ENCODE assay signal across 24 mouse cellular contexts in the genomic region with DNA sequence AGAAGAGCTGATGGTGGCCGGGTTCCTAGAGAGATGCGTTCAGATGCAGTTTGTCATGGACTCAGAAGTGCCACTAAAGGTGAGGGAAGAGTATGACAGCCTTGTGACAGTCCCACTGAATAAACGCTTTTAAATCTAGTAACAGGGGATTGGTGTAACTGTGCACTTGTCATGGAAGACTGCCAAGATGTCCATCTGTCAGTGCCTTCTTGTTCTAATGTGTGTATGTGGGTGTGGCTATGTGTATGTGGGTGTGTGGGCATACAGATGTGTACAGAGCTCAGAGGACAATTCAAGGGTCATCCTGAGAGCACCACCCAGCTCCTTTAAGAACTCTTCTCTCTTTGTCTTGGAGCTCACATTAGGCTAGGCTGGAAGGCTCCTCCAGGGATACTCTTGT. TPM values are rescaled to one million over a fixed set of nuclear protein-coding genes. Genes with fewer than 3 reads are reported as not detected.
A peak's percentile ranks its signal among the peaks of the same experiment; 100 is the strongest.
DNase-seq lines count a peak whose midpoint lies in the region; ATAC-seq lines count a peak whose summit lies in the region.
"Had no signal": no experiment of that assay in that cellular context is flagged by ENCODE, and none has a peak within 500 bp of the region (broad histone marks: within the 10 kb centered on the region; RNA-seq: fewer than 3 reads in every experiment).

No protein-coding gene starts in this region.

- H3K27ac ChIP-seq in hindbrain, embryonic 13.5 days, result no peak overlapping the region
- H3K27ac ChIP-seq in hindbrain, embryonic 14.5 days, result no peak overlapping the region
- no peak overlapping the region for H3K27ac ChIP-seq in neural tube, embryonic 14.5 days (ENCODE audit: low read depth, low read length)
- H3K27ac ChIP-seq: embryonic facial prominence, embryonic 10.5 days; gastrocnemius, adult 2 months; heart, embryonic 13.5 days; neural tube, embryonic 15.5 days; stomach, postnatal 0 days had no signal

- 75% methylated on average over 3 of the region's 3 CpGs for WGBS in hindbrain, embryonic 13.5 days
- WGBS in hindbrain, embryonic 14.5 days, result 72% methylated on average over 3 of the region's 3 CpGs
- WGBS in neural tube, embryonic 14.5 days, result 76% methylated on average over 3 of the region's 3 CpGs

- H3K9me3 ChIP-seq in hindbrain, embryonic 13.5 days, result no peaks in the 10 kb centered on the region
- no peaks in the 10 kb centered on the region for H3K9me3 ChIP-seq in hindbrain, embryonic 14.5 days (ENCODE audit: control insufficient read depth, low read length)
- no peaks in the 10 kb centered on the region for H3K9me3 ChIP-seq in neural tube, embryonic 14.5 days (ENCODE audit: control insufficient read depth, low read length)
- H3K9me3 ChIP-seq: embryonic facial prominence, embryonic 10.5 days; heart, embryonic 13.5 days; neural tube, embryonic 15.5 days had no signal

- no peak overlapping the region for H3K9ac ChIP-seq in hindbrain, embryonic 13.5 days
- H3K9ac ChIP-seq in hindbrain, embryonic 14.5 days, result no peak overlapping the region
- H3K9ac ChIP-seq in neural tube, embryonic 14.5 days (replicated peaks; ENCODE audit: low read depth, low read length), result no peak overlapping the region
- H3K9ac ChIP-seq: heart, embryonic 13.5 days; neural tube, embryonic 15.5 days had no signal

- ATAC-seq in hindbrain, embryonic 13.5 days (ENCODE audit: low FRiP score), result peak; percentile 29; the same call in 1 of the 2 replicates
- no peak; the same call in 1 of the 2 replicates for ATAC-seq in hindbrain, embryonic 14.5 days (ENCODE audit: low FRiP score)
- peak; percentile 18; the same call in 1 of the 2 replicates for ATAC-seq in neural tube, embryonic 14.5 days (ENCODE audit: low read depth)
- ATAC-seq in megakaryocyte-erythroid progenitor cell, adult 5-6 weeks (replicated peaks; ENCODE audit: low FRiP score, low TSS enrichment, poor library complexity, severe bottlenecking), result peak; percentile 36; the same call in 1 of the 2 replicates

- H3K36me3 ChIP-seq in hindbrain, embryonic 13.5 days, result no peaks in the 10 kb centered on the region
- H3K36me3 ChIP-seq in hindbrain, embryonic 14.5 days (replicated peaks; ENCODE audit: control insufficient read depth, insufficient read depth), result no peaks in the 10 kb centered on the region
- no peaks in the 10 kb centered on the region for H3K36me3 ChIP-seq in neural tube, embryonic 14.5 days (ENCODE audit: control insufficient read depth, insufficient read depth, low read length)
- H3K36me3 ChIP-seq: embryonic facial prominence, embryonic 10.5 days; heart, embryonic 13.5 days; neural tube, embryonic 15.5 days had no signal

- H3K4me3 ChIP-seq in hindbrain, embryonic 13.5 days, result no peak overlapping the region
- H3K4me3 ChIP-seq in hindbrain, embryonic 14.5 days (replicated peaks; ENCODE audit: low read length), result no peak overlapping the region
- H3K4me3 ChIP-seq in neural tube, embryonic 14.5 days (ENCODE audit: low read depth, low read length), result no peak overlapping the region
- H3K4me3 ChIP-seq: gastrocnemius, adult 2 months; heart, embryonic 13.5 days; neural tube, embryonic 15.5 days had no signal

- no peak overlapping the region for H3K4me2 ChIP-seq in hindbrain, embryonic 13.5 days
- H3K4me2 ChIP-seq in hindbrain, embryonic 14.5 days (replicated peaks), result no peak overlapping the region
- no peak overlapping the region for H3K4me2 ChIP-seq in neural tube, embryonic 14.5 days (ENCODE audit: low read depth, low read length)
- H3K4me2 ChIP-seq: heart, embryonic 13.5 days; midbrain, embryonic 11.5 days had no signal

- H3K27me3 ChIP-seq in hindbrain, embryonic 13.5 days, result no peaks in the 10 kb centered on the region
- H3K27me3 ChIP-seq in hindbrain, embryonic 14.5 days (ENCODE audit: control insufficient read depth, insufficient read depth, low read length), result no peaks in the 10 kb centered on the region
- H3K27me3 ChIP-seq in neural tube, embryonic 14.5 days (ENCODE audit: control insufficient read depth, insufficient read depth, low read length), result no peaks in the 10 kb centered on the region
- H3K27me3 ChIP-seq: neural tube, embryonic 15.5 days had no signal

- DNase-seq in hindbrain, embryonic 14.5 days (ENCODE audit: low spot score), result no peak
- no peak for DNase-seq in neural tube, embryonic 10.5 days (ENCODE audit: extremely low spot score, low spot score)
- DNase-seq in brain, adult 2 months (ENCODE audit: low read depth, low spot score), result peak; percentile 16
- DNase-seq in spleen, adult 18-20 months, result no peak
- DNase-seq: adrenal gland, postnatal 36 days; cerebellum, adult 2 months; gastrocnemius, adult 2 months; kidney, adult 2 months; kidney, postnatal 10 days; layer of hippocampus, postnatal 36 days; lung, adult 18-20 months; lung, postnatal 36 days; thymus, postnatal 14 days had no signal

- H3K4me1 ChIP-seq in hindbrain, embryonic 13.5 days (replicated peaks), result peaks cover 4% of the 10 kb centered on the region
- H3K4me1 ChIP-seq in hindbrain, embryonic 14.5 days (replicated peaks; ENCODE audit: control insufficient read depth, insufficient read depth, low read length), result peaks cover 10% of the 10 kb centered on the region; the same call in 1 of the 2 replicates
- H3K4me1 ChIP-seq in neural tube, embryonic 14.5 days (ENCODE audit: control insufficient read depth, insufficient read depth, low read length), result no peaks in the 10 kb centered on the region

RNA-seq across cellular contexts. Expression of gene Sult6b2, which starts 11.2 kb away (rescaled TPM):
- polyA plus RNA-seq in hindbrain, embryonic 13.5 days (2015; fragmentation: Nextera tagmentation; extraction: Ambion mirVana), result 0.13 and 0.19 TPM in 2 replicates
- not detected in 2 replicates for polyA plus RNA-seq in hindbrain, embryonic 14.5 days (2014; fragmentation: Nextera tagmentation; extraction: Ambion mirVana)
- polyA plus RNA-seq in neural tube, embryonic 14.5 days (2014; fragmentation: Nextera tagmentation; extraction: Ambion mirVana), result 0.09 TPM in 1 of 2 replicates, not detected in the other
- not detected in 2 replicates for total RNA-seq in megakaryocyte-erythroid progenitor cell, adult 5-6 weeks (2014; fragmentation: Nextera tagmentation)
- not detected in 2 replicates for total RNA-seq in megakaryocyte-erythroid progenitor cell, adult 5-6 weeks (2017)
- total RNA-seq: adrenal gland, postnatal 36 days; common myeloid progenitor, adult 5-6 weeks; gastrocnemius, adult 2 months; granulocyte monocyte progenitor cell, adult 5-6 weeks; layer of hippocampus, postnatal 36 days had no signal
- polyA plus RNA-seq: embryonic facial prominence, embryonic 10.5 days; inflammation-experienced regulatory T-cells, adult 6 months; kidney, adult 2 months; stomach, postnatal 0 days had no signal

RNA-seq across cellular contexts. Expression of gene Cmas, which starts 59.0 kb away (rescaled TPM):
- polyA plus RNA-seq in hindbrain, embryonic 13.5 days (2015; fragmentation: Nextera tagmentation; extraction: Ambion mirVana), result 178 and 180 TPM in 2 replicates
- polyA plus RNA-seq in hindbrain, embryonic 14.5 days (2014; fragmentation: Nextera tagmentation; extraction: Ambion mirVana), result 202 and 219 TPM in 2 replicates
- 181 and 199 TPM in 2 replicates for polyA plus RNA-seq in neural tube, embryonic 14.5 days (2014; fragmentation: Nextera tagmentation; extraction: Ambion mirVana)
- 56.9 and 59.1 TPM in 2 replicates for total RNA-seq in megakaryocyte-erythroid progenitor cell, adult 5-6 weeks (2014; fragmentation: Nextera tagmentation)
- total RNA-seq in megakaryocyte-erythroid progenitor cell, adult 5-6 weeks (2017), result 49.5 and 84.8 TPM in 2 replicates
